Comparison of ENCODE assay signal across 8 mouse cellular contexts in the genomic region with DNA sequence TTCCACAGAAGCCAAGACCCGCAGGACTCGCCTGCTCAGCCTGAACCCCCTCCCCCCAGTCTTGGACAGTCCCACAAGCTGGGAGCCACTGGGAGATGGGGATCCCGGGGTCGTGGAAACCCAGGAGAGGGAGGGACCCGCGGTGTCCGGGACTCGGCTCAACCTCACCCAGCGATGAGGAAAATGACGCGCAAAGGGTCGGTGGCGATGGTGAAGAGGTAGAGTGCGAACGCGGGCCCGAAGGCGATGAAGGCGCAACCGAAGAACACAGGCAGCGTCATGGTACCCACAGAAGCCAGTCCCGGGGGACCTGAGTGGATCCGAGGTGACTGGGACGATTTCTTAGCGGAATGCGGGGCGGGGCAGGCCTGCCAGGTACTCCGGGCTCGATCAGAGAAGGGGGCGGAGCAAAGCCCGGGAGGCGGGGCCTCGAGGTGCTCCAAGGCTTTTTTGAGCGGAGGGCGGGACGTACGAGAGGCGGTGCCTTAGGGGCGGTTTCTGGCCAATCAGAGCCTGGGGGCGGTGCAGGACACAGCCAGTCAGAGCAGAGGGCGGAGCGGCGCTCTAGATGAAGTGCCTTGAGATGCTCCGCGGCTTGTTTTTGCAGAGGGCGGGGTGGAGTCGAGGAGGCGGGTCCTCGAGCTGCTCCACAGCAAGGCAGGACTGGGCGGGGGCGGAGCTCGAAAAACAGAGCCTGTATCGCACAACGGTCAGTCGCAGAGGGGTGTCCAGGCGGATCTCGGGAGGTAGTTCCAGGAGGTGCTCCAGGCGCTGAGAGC. TPM values are rescaled to one million over a fixed set of nuclear protein-coding genes. Genes with fewer than 3 reads are reported as not detected.
DNase-seq lines count a peak whose midpoint lies in the region; ATAC-seq and TF ChIP-seq lines count a peak whose summit lies in the region.

A gene (minus strand): TSS at position 409 of the 779 bp plus-strand sequence.

- peaks cover 4% of the 10 kb centered on the region; the same call in 1 of the 2 replicates for H3K4me1 ChIP-seq in hindbrain, postnatal 0 days (ENCODE audit: insufficient read depth, low read length)

- no peaks in the 10 kb centered on the region for H3K9me3 ChIP-seq in hindbrain, postnatal 0 days (ENCODE audit: low read length)

- H3K9ac ChIP-seq in hindbrain, postnatal 0 days (replicated peaks; ENCODE audit: low read length): peak within 1 kb of the TSS; percentile 63

- peak within 1 kb of the TSS; percentile 91 for H3K4me3 ChIP-seq in gastrocnemius, adult 2 months
- H3K4me3 ChIP-seq in hindbrain, postnatal 0 days (ENCODE audit: low read length): peak within 1 kb of the TSS; percentile 61
- peak within 1 kb of the TSS; percentile 64 for H3K4me3 ChIP-seq in left cerebral cortex, adult 2 months

- H3K4me2 ChIP-seq in hindbrain, postnatal 0 days (ENCODE audit: low read depth, low read length): peak within 1 kb of the TSS; percentile 76

- no peaks in the 10 kb centered on the region for H3K27me3 ChIP-seq in hindbrain, postnatal 0 days (ENCODE audit: insufficient read depth, low read length)

- peak; percentile 93 for ATAC-seq in common myeloid progenitor, adult 5-6 weeks (replicated peaks; ENCODE audit: low read depth, poor library complexity, severe bottlenecking)
- ATAC-seq in hindbrain, postnatal 0 days: peak; percentile 100
- ATAC-seq in megakaryocyte, adult 5-6 weeks (ENCODE audit: poor library complexity, severe bottlenecking): peak; percentile 90

- 1% methylated on average over 57 of the region's 58 CpGs for WGBS in hindbrain, postnatal 0 days

- peak within 1 kb of the TSS; percentile 87 for H3K27ac ChIP-seq in gastrocnemius, adult 2 months
- H3K27ac ChIP-seq in hindbrain, postnatal 0 days: peak within 1 kb of the TSS; percentile 55
- peak within 1 kb of the TSS; percentile 30 for H3K27ac ChIP-seq in left cerebral cortex, adult 2 months

- TF ChIP-seq CTCF in gastrocnemius, adult 2 months (IDR thresholded peaks at IDR 0.05): no peak
- no peak for TF ChIP-seq CTCF in hindbrain, postnatal 0 days (IDR thresholded peaks at IDR 0.05; ENCODE audit: low read depth)
- no peak for TF ChIP-seq CTCF in left cerebral cortex, adult 2 months (IDR thresholded peaks at IDR 0.05)

- DNase-seq in ZHBTc4 (ENCODE audit: low read depth, low spot score): peak; percentile 100
- DNase-seq in gastrocnemius, adult 2 months: peak; percentile 99
- DNase-seq in hindbrain, postnatal 0 days (ENCODE audit: low spot score): peak; percentile 99
- peak; percentile 97 to 98 for DNase-seq in left cerebral cortex, adult 2 months (ENCODE audit: extremely low spot score in 1 of 2, low spot score in 2 of 2)
- peak; percentile 99 for DNase-seq in right cerebral cortex, adult 2 months (ENCODE audit: low spot score in 2 of 2)
- peak; percentile 99 for DNase-seq in urinary bladder, postnatal 14 days (ENCODE audit: low spot score)

- intact Hi-C loops in gastrocnemius, adult 2 months (cut with DNase I): loop anchor here (5.0 kb wide), 4 partner anchors 83 to 322 kb away; a partner anchor contains a TSS
- intact Hi-C loops in left cerebral cortex, adult 2 months (cut with DNase I): loop anchor here (5.0 kb wide), 4 partner anchors 83 to 322 kb away; a partner anchor contains a TSS

- no peaks in the 10 kb centered on the region for H3K36me3 ChIP-seq in hindbrain, postnatal 0 days (ENCODE audit: insufficient read depth, low read length)

RNA-seq across cellular contexts. Expression of the gene that starts here (rescaled TPM):
- 0.87 and 1.3 TPM in 2 replicates for total RNA-seq in common myeloid progenitor, adult 5-6 weeks (2017)
- total RNA-seq in gastrocnemius, adult 2 months (2021): under 1 TPM; 0.31 to 0.51 TPM
- total RNA-seq in hindbrain, postnatal 0 days (2014; rRNA removed): 2.1 and 3.1 TPM in 2 replicates
- 5.3 and 6.3 TPM in 2 replicates for polyA plus RNA-seq in hindbrain, postnatal 0 days (2015; fragmentation: Nextera tagmentation; extraction: Ambion mirVana)
- total RNA-seq in left cerebral cortex, adult 2 months (2021): 1 to 10 TPM; 5.8 TPM
- 25.0 and 31.4 TPM in 2 replicates for total RNA-seq in megakaryocyte, adult 5-6 weeks (2015)
- total RNA-seq in megakaryocyte, adult 5-6 weeks (2017): 8.4 and 9.6 TPM in 2 replicates

Comparison
In these comparisons a context has a peak if more than half of its experiments do, and no peak if none do; other contexts are left out.
1. Peak in every context shown above with its lines: DNase-seq, ATAC-seq, H3K4me3 ChIP-seq and H3K27ac ChIP-seq.
2. Peak in DNase-seq, H3K4me3 ChIP-seq and H3K27ac ChIP-seq in gastrocnemius, adult 2 months; RNA of the gene not detected or under 1 TPM.
3. H3K27ac ChIP-seq: peak in every context shown above with its lines; median percentile 87 in gastrocnemius, adult 2 months; 55 in hindbrain, postnatal 0 days; 30 in left cerebral cortex, adult 2 months.